Mouse (Mus musculus): ENCODE data around the gene Tsc22d4.

Tsc22d4 gene

GRCm38 (mm10) chr5:137788946-137789531 is 43.5 kb downstream of the Tsc22d4 start:
- no peak for DNase-seq (ENCODE audit: low read depth, low spot score)

DNA sequence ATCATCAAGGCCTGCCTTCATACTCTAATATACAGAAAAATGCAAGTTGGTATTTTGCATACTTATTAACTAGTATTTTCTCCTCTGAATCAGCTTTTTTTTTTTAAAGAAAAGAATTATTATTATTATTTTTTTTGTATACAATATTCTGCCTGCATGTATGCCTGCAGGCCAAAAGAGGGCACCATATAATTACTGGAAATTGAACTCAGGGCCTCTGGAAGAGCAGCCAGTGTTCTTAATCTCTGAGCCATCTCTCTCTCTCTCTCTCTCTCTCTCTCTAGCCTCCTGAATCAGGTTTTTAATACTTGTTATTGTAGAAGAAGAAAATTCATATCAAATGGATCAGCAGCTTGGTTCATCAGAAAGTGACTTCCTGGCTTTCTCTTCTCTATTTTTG is 46.0 kb downstream of the Tsc22d4 start:
- no peak for DNase-seq (ENCODE audit: low read depth, low spot score)

- no peak for DNase-seq (ENCODE audit: low read depth, low spot score)
These were observed 51.1 kb downstream of the Tsc22d4 start for GRCm38 (mm10) chr5:137796606-137797005.

GRCm38 (mm10) chr5:137800917-137801316 is 55.4 kb downstream of the Tsc22d4 start:
- no peak for DNase-seq (ENCODE audit: low read depth, low spot score)

GRCm38 (mm10) chr5:137806158-137806557 is 60.6 kb downstream of the Tsc22d4 start:
- no peak for DNase-seq (ENCODE audit: low read depth, low spot score)

DNA sequence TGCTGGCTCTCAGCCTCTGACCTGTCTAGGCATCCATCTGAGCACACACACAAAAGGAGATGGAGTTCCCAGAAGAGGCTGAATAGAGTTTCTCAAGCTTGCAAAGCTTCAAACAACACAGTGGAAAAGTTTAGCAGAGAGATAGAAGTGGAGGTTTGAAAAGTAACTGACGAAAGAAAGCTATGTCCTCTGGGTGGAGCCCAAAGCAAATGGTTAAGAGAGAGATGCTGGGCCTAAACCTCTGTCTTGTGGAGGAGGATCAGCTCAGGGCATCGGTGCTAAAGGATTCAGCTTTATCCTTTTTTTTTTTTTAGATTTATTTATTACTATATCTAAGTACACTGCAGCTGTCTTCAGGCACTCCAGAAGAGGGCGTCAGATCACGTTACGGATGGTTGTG is 62.8 kb downstream of the Tsc22d4 start:
- no peak for DNase-seq (ENCODE audit: low read depth, low spot score)

GRCm38 (mm10) chr5:137817466-137818222 is 72.1 kb downstream of the Tsc22d4 start:
- DNase-seq (ENCODE audit: low read depth, low spot score), result no peak
